Comparison of ENCODE assay signal across 39 mouse cellular contexts in genomic region chr6:116488791-116489190, GRCm38 (mm10). TPM values are rescaled to one million over a fixed set of nuclear protein-coding genes. Genes with fewer than 3 reads are reported as not detected.
A peak's percentile ranks its signal among the peaks of the same experiment; 100 is the strongest.
DNase-seq lines count a peak whose midpoint lies in the region; ATAC-seq and TF ChIP-seq lines count a peak whose summit lies in the region.
"Had no signal": no experiment of that assay in that cellular context is flagged by ENCODE, and none has a peak within 500 bp of the region (broad histone marks: within the 10 kb centered on the region; RNA-seq: fewer than 3 reads in every experiment).

Gene Olfr211, plus strand, starts transcription at chr6:116489091.

- H3K9me3 ChIP-seq in forebrain, embryonic 14.5 days (replicated peaks; ENCODE audit: control insufficient read depth, low read length): no peaks in the 10 kb centered on the region
- no peaks in the 10 kb centered on the region for H3K9me3 ChIP-seq in forebrain, postnatal 0 days (ENCODE audit: low read length)
- no peaks in the 10 kb centered on the region for H3K9me3 ChIP-seq in midbrain, postnatal 0 days (ENCODE audit: low read length)
- H3K9me3 ChIP-seq in midbrain, embryonic 15.5 days: no peaks in the 10 kb centered on the region
- H3K9me3 ChIP-seq: heart, embryonic 10.5 days; hindbrain, embryonic 12.5 days; limb, embryonic 13.5 days; lung, embryonic 15.5 days; midbrain, embryonic 10.5 days had no signal

- 68% methylated on average over 4 of the region's 4 CpGs for WGBS in forebrain, embryonic 14.5 days
- WGBS in forebrain, postnatal 0 days: 56% methylated on average over 4 of the region's 4 CpGs
- 61% methylated on average over 4 of the region's 4 CpGs for WGBS in midbrain, postnatal 0 days
- WGBS in midbrain, embryonic 15.5 days: 65% methylated on average over 4 of the region's 4 CpGs

- H3K4me2 ChIP-seq in forebrain, embryonic 14.5 days (ENCODE audit: low read length): no peak within 1 kb of the TSS
- H3K4me2 ChIP-seq in forebrain, postnatal 0 days (ENCODE audit: low read depth): no peak within 1 kb of the TSS
- no peak within 1 kb of the TSS for H3K4me2 ChIP-seq in midbrain, postnatal 0 days (ENCODE audit: low read depth, low read length, poor library complexity, severe bottlenecking)
- no peak within 1 kb of the TSS for H3K4me2 ChIP-seq in midbrain, embryonic 15.5 days
- H3K4me2 ChIP-seq: hindbrain, embryonic 12.5 days; limb, embryonic 13.5 days; liver, embryonic 11.5 days; lung, embryonic 15.5 days had no signal

- TF ChIP-seq CTCF in forebrain, postnatal 0 days (IDR thresholded peaks at IDR 0.05; ENCODE audit: low read depth): no peak
- no peak for TF ChIP-seq CTCF in midbrain, postnatal 0 days (IDR thresholded peaks at IDR 0.05)
- no peak for TF ChIP-seq CTCF in gastrocnemius, adult 2 months (IDR thresholded peaks at IDR 0.05)
- TF ChIP-seq CTCF in layer of hippocampus, adult 2 months (conservative IDR thresholded peaks at IDR 0.05): no peak

- no peaks in the 10 kb centered on the region for H3K27me3 ChIP-seq in forebrain, embryonic 14.5 days (replicated peaks; ENCODE audit: control insufficient read depth, insufficient read depth, low read length)
- no peaks in the 10 kb centered on the region for H3K27me3 ChIP-seq in forebrain, postnatal 0 days (ENCODE audit: insufficient read depth, low read length)
- H3K27me3 ChIP-seq in midbrain, postnatal 0 days (ENCODE audit: insufficient read depth, low read length): no peaks in the 10 kb centered on the region
- no peaks in the 10 kb centered on the region for H3K27me3 ChIP-seq in midbrain, embryonic 15.5 days (replicated peaks)
- H3K27me3 ChIP-seq: hindbrain, embryonic 12.5 days; limb, embryonic 13.5 days; lung, embryonic 15.5 days had no signal

- DNase-seq in forebrain, embryonic 14.5 days (ENCODE audit: low spot score): peak; percentile 4
- DNase-seq in forebrain, postnatal 0 days: no peak
- peak; percentile 54 for DNase-seq in midbrain, postnatal 0 days (ENCODE audit: low spot score)
- DNase-seq in cerebellum, postnatal 10 days: peak; percentile 74
- DNase-seq in gastrocnemius, adult 2 months: no peak
- no peak for DNase-seq in layer of hippocampus, adult 2 months (ENCODE audit: low spot score in 2 of 2)
- DNase-seq: adrenal gland, postnatal 36 days; gastrocnemius, postnatal 14 days; heart, postnatal 36 days; kidney, postnatal 10 days; layer of hippocampus, adult 9-11 months; right cerebral cortex, adult 18-20 months; right cerebral cortex, postnatal 4 days; thymus, adult 2 months; thymus, postnatal 4 days had no signal

- H3K9ac ChIP-seq in forebrain, embryonic 14.5 days (ENCODE audit: low read length): no peak within 1 kb of the TSS
- H3K9ac ChIP-seq in forebrain, postnatal 0 days: no peak within 1 kb of the TSS
- no peak within 1 kb of the TSS for H3K9ac ChIP-seq in midbrain, postnatal 0 days (replicated peaks; ENCODE audit: low read length, poor library complexity, severe bottlenecking)
- H3K9ac ChIP-seq in midbrain, embryonic 15.5 days: no peak within 1 kb of the TSS
- H3K9ac ChIP-seq: hindbrain, embryonic 12.5 days; limb, embryonic 13.5 days; lung, embryonic 15.5 days had no signal

- H3K4me3 ChIP-seq in forebrain, embryonic 14.5 days (ENCODE audit: low read depth, low read length): no peak within 1 kb of the TSS
- no peak within 1 kb of the TSS for H3K4me3 ChIP-seq in forebrain, postnatal 0 days (ENCODE audit: low read depth, low read length)
- no peak within 1 kb of the TSS for H3K4me3 ChIP-seq in midbrain, postnatal 0 days (ENCODE audit: low read depth, low read length)
- no peak within 1 kb of the TSS for H3K4me3 ChIP-seq in midbrain, embryonic 15.5 days
- no peak within 1 kb of the TSS for H3K4me3 ChIP-seq in gastrocnemius, adult 2 months
- H3K4me3 ChIP-seq in layer of hippocampus, adult 2 months: no peak within 1 kb of the TSS
- H3K4me3 ChIP-seq: erythroblast, embryonic 14.5 days; heart, embryonic 10.5 days; hindbrain, embryonic 12.5 days; limb, embryonic 13.5 days; lung, embryonic 15.5 days; midbrain, embryonic 10.5 days had no signal

- no peaks in the 10 kb centered on the region for H3K36me3 ChIP-seq in forebrain, embryonic 14.5 days (ENCODE audit: control insufficient read depth, insufficient read depth, low read length)
- no peaks in the 10 kb centered on the region for H3K36me3 ChIP-seq in forebrain, postnatal 0 days (ENCODE audit: insufficient read depth)
- no peaks in the 10 kb centered on the region for H3K36me3 ChIP-seq in midbrain, postnatal 0 days (ENCODE audit: insufficient read depth, low read length)
- no peaks in the 10 kb centered on the region for H3K36me3 ChIP-seq in midbrain, embryonic 15.5 days (replicated peaks)
- H3K36me3 ChIP-seq: heart, embryonic 10.5 days; hindbrain, embryonic 12.5 days; limb, embryonic 13.5 days; lung, embryonic 15.5 days; midbrain, embryonic 10.5 days had no signal

- ATAC-seq in forebrain, embryonic 14.5 days: no peak
- ATAC-seq in forebrain, postnatal 0 days: no peak
- no peak for ATAC-seq in midbrain, postnatal 0 days (ENCODE audit: low FRiP score)
- ATAC-seq in midbrain, embryonic 15.5 days (replicated peaks): no peak
- ATAC-seq: CD4-positive, CD25-positive, alpha-beta regulatory T cell, adult 4 months; intestine, postnatal 0 days had no signal

- intact Hi-C loops in gastrocnemius, adult 2 months (cut with DNase I): no loop called here

- H3K4me1 ChIP-seq in forebrain, embryonic 14.5 days (ENCODE audit: control insufficient read depth, insufficient read depth, low read length): no peaks in the 10 kb centered on the region
- H3K4me1 ChIP-seq in forebrain, postnatal 0 days (ENCODE audit: insufficient read depth): no peaks in the 10 kb centered on the region
- no peaks in the 10 kb centered on the region for H3K4me1 ChIP-seq in midbrain, postnatal 0 days (ENCODE audit: insufficient read depth, low read length)
- 0 out of 2 replicates have a peak, but pooled peaks cover 3% of the 10 kb centered on the region for H3K4me1 ChIP-seq in midbrain, embryonic 15.5 days
- H3K4me1 ChIP-seq: heart, embryonic 10.5 days; limb, embryonic 13.5 days; lung, embryonic 15.5 days had no signal

- H3K27ac ChIP-seq in forebrain, embryonic 14.5 days (ENCODE audit: low read depth, low read length): no peak within 1 kb of the TSS
- H3K27ac ChIP-seq in forebrain, postnatal 0 days (ENCODE audit: low read depth, low read length): no peak within 1 kb of the TSS
- H3K27ac ChIP-seq in midbrain, postnatal 0 days (ENCODE audit: low read depth, low read length): no peak within 1 kb of the TSS
- no peak within 1 kb of the TSS for H3K27ac ChIP-seq in midbrain, embryonic 15.5 days
- no peak within 1 kb of the TSS for H3K27ac ChIP-seq in gastrocnemius, adult 2 months
- no peak within 1 kb of the TSS for H3K27ac ChIP-seq in layer of hippocampus, adult 2 months
- H3K27ac ChIP-seq: heart, embryonic 10.5 days; hindbrain, embryonic 12.5 days; limb, embryonic 13.5 days; lung, embryonic 15.5 days; midbrain, embryonic 10.5 days; stomach, postnatal 0 days had no signal

RNA-seq across cellular contexts. Expression of gene Olfr211, which starts in this region (rescaled TPM):
- polyA plus RNA-seq in forebrain, embryonic 14.5 days (2014; fragmentation: Nextera tagmentation; extraction: Ambion mirVana): not detected in 2 replicates
- total RNA-seq in forebrain, postnatal 0 days (2014; rRNA removed): not detected in 2 replicates
- polyA plus RNA-seq in forebrain, postnatal 0 days (2015; fragmentation: Nextera tagmentation; extraction: Ambion mirVana): not detected in 2 replicates
- not detected in 2 replicates for total RNA-seq in midbrain, postnatal 0 days (2014; rRNA removed)
- polyA plus RNA-seq in midbrain, postnatal 0 days (2015; fragmentation: Nextera tagmentation; extraction: Ambion mirVana): not detected in 2 replicates
- not detected in 2 replicates for polyA plus RNA-seq in midbrain, embryonic 15.5 days (2015; fragmentation: Nextera tagmentation; extraction: Ambion mirVana)
- total RNA-seq in gastrocnemius, adult 2 months (2021): not detected
- not detected for total RNA-seq in layer of hippocampus, adult 2 months (2021)
- total RNA-seq: adrenal gland, adult 18-20 months; adrenal gland, postnatal 36 days; gastrocnemius, postnatal 14 days; granulocyte monocyte progenitor cell, adult 5-6 weeks; heart, postnatal 36 days; left cerebral cortex, postnatal 25 days; megakaryocyte progenitor cell, adult 5-6 weeks; monocyte, adult 5-6 weeks had no signal
- polyA plus RNA-seq: CD4-positive, CD25-positive, alpha-beta regulatory T cell, adult 4 months; cortical plate, adult 2 months; embryonic facial prominence, embryonic 14.5 days; erythroblast, embryonic 14.5 days; forebrain, embryonic 11.5 days; heart, embryonic 10.5 days; heart, embryonic 16.5 days; hindbrain, embryonic 12.5 days; intestine, postnatal 0 days; large intestine, adult 2 months; limb, embryonic 13.5 days; liver, embryonic 11.5 days; liver, embryonic 16.5 days; lung, embryonic 15.5 days; midbrain, embryonic 10.5 days; neural tube, embryonic 14.5 days; spleen, adult 2 months; stomach, postnatal 0 days; thymus, adult 2 months had no signal

Comparison
In these comparisons a context has a peak if more than half of its experiments do, and no peak if none do; other contexts are left out.
1. Peak in DNase-seq in forebrain, embryonic 14.5 days; RNA of the gene not detected or under 1 TPM.
2. Peak in DNase-seq in midbrain, postnatal 0 days; RNA of the gene not detected or under 1 TPM.
3. DNase-seq: peak in cerebellum, postnatal 10 days (2 of 2); none in forebrain, postnatal 0 days (single experiment), gastrocnemius, adult 2 months (single experiment) and layer of hippocampus, adult 2 months (0 of 2).